Mouse (Mus musculus) brain, embryonic 14.5 days (tissue): ENCODE results near the gene Gad1.

Experiments used
- CTCF ChIP-seq: fragments of 200-500 bp; IDR thresholded peaks from 2 replicates; pipeline ENCODE4 v1.5.1; 2012; ENCODE audit warnings: inconsistent platforms, mild to moderate bottlenecking, moderate library complexity, borderline replicate concordance; ENCODE audit not compliant: insufficient read depth, insufficient read length; ENCODE audit errors: extremely low read depth
- POLR2A ChIP-seq: fragments of 200-500 bp; IDR thresholded peaks from 2 replicates; pipeline ENCODE4 v1.6.1; 2012; ENCODE audit warnings: mild to moderate bottlenecking, inconsistent platforms, borderline replicate concordance; ENCODE audit not compliant: poor library complexity, insufficient read depth, insufficient read length, severe bottlenecking; ENCODE audit errors: extremely low read depth

- TF ChIP-seq CTCF (no peak), POLR2A (no peak)
These were observed 10.3 kb downstream of the Gad1 start for GRCm38 (mm10) chr2:70562981-70563671.
